Mouse (Mus musculus) c-Kit-negative CD71-positive TER-119-positive erythroid progenitor cells, embryonic 14.5 days (primary cell): ENCODE results near the gene Trip4.
A peak's percentile ranks its signal among the peaks of the same experiment; 100 is the strongest.

Source experiments
- DNase-seq: peaks from one replicate; pipeline ENCODE4 v3.0.0-alpha.2; 2013; ENCODE audit warnings: low read depth, low spot score

Gene Trip4

DNA sequence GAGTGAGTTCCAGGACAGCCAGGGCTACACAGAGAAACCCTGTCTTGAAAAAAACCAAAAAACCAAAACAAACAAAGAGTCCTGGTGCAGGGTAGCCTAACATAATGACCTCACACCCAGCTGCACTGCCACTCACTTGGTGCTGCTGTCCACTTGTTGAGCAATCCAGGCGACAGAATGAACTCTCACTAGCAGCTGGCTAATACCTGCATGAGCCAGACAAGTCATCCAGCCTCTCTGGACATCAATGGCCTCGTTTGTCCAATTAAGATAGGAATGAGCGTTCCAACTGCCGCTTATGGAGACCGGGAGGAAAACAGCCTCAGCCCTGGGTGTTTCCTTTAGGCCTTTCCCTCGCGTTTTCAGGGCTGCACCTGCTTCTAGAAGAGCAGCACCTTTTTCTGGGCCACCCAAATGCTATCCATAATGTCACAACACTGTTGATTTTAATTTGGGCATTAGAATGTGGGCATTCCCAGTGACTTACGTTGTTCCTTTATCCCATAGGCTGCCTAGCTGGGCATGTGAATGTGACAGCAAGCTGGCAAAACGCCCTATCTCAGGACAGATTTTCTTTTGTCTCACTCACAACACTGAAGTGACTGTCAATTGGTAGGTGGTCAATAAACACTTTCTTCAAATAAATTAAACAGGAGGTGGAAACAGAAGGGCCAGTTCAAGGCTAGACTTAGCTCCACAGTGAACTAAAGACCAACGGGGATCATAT, 73.8 kb downstream of the Trip4 start:
- DNase-seq, result no peak

DNA sequence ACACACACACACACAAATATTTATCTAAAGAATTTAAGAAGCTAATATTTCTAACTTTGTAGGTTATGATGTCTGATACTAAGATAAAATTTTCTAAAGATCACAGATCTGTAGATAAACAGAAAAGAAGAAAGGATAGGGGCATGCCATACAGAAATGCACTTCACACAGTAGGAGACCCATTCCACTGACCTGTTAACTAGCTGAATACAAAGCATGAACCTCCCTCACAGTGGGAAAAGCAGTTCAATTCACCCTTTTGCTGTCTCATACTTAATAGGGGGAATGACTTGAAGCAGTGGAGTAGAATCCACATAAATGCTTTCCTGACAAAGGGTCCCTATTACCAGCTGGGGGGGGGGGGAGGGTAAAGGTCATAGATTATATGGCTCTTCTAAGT, 75.0 kb downstream of the Trip4 start:
- DNase-seq, result no peak

DNA sequence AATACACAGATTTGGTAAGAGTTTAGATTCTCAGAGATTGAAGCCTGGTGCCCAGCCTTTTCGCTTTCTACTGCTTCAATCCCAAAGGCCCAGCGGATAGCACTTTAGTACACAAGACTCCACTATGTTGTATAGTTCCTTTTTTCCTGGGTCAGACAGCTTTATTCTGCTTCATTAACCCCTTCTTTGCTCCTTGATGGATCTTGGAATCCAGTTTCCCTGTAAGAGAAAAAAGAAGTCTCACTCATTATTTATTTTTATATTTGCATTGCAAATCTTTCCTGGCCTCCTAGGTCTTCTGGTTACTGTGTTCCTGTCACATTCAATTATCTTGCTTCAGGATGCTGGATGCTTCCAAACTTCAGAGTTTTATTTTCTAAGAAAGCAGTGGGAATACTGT, 75.4 kb downstream of the Trip4 start:
- DNase-seq, result no peak

DNA sequence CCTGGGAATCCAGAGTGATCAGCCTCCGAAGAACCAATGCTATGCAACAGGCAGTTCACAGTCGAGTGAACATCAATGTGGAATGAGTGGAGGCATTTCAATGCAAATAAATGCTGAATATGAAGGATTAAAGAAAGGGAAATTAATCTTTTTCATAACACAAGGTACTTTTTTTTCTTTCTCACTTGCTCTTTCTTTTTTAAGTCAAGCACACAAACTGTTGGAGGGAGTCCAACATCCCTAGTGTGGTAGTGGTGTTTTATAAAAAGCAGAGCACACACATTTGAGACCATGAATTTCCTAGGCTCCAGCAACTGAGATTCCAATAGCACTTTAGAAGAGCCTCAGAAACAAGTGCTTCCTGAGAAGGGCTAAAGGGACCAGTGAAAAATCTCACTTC, 76.6 kb downstream of the Trip4 start:
- no peak for DNase-seq

DNA sequence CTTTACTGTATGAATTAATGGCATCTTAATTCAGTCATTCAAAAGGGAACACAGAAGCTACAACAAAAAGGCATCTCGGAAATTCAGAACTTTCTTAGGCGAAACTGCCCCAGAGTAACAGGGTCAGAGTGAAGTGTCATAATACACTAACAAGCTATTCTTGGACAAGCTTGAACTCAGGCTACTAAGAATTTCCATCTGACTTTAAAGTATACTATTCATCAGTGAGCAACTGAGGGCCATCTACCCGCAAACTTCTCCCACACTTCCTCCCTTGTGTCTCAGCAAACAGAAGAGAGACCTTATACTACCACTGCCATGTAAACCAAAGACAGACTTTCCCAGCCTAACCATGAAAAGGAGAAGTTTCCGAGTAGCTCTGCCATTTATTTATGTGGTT, 77.4 kb downstream of the Trip4 start:
- DNase-seq, result no peak

DNA sequence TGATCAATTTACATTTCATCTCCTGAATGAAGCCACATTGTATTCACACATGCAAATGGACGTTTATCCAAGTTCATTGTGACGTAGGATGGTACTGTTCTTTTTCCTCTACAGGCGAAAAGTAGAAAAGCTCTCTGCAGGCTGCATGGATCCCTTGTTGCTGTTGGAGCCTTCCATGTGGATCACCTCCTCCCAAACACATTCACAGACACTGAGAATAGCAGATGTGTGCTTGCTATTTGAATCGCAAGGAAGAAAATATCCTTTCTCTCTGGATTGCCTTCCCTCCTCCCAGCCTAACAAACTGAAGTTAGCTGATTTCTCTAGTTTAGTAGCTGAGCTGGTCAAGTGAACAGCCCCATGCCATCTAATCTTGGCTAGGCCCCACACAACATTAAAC, 78.3 kb downstream of the Trip4 start:
- DNase-seq, result no peak

DNA sequence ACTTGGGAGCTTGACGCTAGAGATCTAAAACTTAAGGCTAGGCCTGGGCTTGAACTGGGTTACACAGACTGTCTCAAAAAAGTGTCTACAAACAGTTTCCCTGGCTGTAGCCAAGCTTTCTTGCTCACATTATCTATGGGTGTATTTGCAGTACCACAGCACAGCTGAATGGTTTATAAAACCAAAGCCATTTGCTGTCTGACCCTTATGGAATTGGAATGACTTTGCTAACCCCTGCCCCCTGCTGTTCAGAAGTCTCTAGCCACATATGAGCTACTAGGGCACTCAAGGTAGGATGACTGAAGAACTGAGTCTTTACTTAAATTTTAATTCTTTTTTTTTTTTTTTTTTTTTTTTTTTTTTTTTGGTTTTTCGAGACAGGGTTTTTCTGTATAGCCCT, 79.2 kb downstream of the Trip4 start:
- DNase-seq, result no peak

DNA sequence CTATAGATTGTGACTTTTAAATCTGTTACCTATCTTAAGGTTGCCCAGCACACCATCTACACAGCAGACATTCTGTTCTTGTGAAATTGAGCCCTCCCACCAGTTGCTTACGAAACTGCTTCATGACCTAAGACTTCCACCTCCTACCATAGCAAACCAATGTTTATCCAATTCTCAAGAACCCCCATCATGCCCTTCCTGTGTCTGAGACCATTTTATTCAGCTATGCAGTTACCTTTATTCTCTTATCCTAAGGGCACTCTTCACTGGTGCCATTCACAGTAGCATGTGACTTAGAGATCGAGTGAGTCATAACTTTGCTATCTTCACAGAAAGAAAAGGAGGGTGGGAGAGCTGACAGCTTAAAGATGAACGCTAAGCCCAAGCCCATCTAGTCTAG, 80.1 kb downstream of the Trip4 start:
- DNase-seq, result no peak

DNA sequence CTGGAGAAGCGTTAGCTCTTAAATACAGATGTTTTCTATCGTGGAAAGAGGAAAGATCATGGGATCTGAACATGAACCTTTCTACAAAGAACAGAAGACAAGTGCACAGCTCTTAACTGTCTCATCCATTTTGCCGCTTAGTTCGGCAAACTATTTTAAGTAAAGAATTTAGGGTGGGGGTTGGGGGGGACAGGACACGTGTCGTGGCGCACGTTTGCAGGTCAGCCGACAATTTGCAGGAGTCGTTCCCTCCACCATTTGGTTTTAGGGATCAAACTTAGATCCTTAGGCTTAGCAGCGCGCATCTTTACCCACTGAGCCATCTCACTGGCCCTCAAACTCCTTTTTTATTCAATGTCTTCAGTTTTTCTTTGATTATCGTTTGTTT, 80.6 kb downstream of the Trip4 start:
- DNase-seq, result no peak

DNA sequence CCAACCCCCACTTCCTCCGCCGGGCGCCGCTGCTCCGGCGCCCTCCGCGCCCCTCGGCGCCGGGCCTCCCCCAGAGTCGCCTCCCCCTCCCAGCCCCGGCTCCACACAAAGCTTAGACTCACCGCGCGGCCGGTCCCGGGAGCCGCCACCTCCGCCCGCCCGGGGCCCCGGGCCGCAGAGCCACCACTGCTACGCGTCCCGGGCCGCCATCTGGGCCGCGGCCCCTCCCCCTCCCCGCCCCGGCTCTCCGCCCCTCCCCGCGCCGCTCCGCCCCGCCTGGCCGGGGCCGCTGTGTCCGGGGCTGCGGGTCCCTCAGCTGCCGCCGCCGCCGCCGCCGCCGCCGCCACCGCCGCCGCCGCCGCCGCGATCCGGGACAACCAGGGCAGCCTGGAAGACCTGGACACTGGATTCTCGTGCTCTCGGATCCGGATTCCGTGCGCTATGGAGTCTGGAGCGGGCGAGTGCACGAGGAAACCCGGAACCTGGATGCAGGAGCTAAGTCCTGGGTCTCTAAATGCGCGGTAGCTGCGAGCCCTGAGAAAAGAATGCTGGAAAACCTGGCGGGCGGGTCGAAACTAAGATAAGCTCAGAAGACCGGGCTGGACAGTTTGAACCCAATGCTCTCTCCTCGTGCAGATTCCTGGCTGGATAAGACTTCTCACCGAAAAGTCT, 81.1 kb downstream of the Trip4 start, which contains the start of gene Zfp609:
Gene Zfp609, minus strand, starts transcription at position 221 of the 672 bp plus-strand sequence.
- peak; percentile 87 for DNase-seq

DNA sequence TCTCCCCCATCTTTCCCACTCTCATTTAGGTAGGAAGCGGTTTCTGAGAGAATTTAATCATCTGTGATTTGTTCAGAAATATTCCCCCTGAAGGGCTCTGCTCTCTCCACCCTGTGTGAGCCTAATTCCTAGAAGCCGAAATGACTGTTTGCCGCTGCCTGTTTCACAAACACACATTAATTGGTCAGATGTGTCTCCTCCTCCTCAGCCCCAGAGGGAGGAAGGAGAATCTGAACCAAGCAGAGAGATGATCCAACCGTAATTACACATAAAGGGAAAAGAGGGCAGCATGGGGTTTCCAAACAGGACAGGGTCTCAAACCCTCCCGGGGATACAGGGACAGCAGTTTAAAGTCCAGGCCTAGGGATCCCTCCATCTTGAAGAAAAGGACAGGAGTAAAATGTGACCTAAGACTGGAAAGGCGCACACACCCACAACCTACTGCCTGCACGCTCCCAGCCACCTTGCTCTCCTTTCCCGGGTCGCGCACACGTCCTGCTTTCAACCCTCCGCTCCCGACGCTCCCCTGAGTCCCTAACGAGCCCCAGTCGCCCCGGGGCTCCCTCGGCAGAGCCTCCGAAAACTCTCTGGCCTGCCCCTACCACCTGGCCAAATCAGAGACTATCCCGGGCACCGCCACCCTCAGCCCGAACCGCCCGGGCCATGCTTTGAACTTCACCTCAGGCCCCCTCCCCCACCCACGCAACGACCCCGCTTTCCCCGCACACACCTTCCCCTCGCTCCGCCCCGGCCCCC, 81.8 kb downstream of the Trip4 start:
- peak; percentile 40 for DNase-seq

DNA sequence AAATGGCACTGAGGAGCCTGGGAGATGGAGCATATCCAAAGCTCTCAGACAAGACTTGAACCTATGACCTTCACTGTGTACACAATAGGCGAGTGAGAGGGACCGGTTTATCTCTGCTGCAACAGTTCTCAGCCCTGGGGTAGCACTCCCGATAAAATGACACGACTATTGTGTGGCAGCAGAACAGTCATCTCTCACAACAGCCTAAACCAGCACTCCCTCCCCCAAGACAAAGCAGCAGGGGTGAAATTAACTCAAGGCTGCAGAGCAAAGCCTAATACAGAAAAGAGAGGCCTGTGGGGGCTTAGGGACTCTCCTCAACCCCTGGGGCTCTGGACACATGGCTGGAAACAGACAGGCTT, 82.4 kb downstream of the Trip4 start:
- no peak for DNase-seq

DNA sequence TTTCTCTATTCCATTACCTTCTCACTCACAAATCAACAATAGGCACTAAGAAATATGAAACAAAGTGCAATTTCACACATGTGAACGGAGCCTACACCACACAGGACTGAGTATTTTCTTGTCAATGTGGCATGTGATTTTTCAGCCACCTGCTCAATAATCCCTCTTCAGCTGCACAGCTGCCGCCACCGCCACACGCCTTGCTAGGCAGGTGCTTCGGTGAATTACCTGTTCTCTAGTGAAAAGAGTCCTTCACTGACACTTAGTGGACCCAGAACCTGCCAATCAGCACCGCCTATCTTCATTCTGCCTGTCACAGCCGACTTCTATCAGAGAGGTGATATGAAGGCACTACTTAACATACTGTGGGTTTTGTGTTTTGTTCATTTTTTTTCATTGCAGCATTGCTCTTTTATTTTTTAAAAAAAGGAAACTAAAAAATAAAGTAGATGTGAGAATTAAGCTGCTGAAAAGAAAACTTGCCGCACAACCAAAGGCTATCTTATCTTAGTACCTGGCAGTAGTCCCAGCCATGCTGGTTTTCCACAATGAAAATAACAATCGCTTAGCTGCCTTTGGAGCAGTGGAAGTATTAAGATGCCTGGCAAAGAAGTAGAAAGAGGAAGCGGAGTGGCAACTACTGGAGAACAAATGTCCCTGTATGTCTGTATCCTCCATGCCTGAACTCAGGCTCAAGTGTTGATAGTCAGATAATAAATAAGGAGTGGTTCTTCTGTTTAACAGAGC, 84.7 kb downstream of the Trip4 start:
- DNase-seq, result no peak

DNA sequence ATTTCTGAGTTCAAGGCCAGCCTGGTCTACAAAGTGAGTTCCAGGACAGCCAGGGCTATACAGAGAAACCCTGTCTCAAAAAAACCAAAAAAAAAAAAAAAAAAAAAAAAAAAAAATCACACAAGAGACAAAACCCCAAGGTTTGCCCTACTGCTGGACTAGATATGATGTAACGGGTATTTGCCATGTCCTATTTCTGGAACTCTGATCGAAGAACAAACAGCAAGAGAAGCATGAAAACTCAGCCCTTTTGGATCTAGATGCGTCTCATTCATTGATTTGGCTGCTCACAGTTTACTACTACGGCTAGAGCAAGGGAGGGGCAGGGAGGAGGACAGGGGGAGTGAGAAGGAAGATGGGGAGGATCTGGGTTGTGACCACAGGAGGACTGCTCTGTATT, 86.6 kb downstream of the Trip4 start:
- DNase-seq, result no peak

DNA sequence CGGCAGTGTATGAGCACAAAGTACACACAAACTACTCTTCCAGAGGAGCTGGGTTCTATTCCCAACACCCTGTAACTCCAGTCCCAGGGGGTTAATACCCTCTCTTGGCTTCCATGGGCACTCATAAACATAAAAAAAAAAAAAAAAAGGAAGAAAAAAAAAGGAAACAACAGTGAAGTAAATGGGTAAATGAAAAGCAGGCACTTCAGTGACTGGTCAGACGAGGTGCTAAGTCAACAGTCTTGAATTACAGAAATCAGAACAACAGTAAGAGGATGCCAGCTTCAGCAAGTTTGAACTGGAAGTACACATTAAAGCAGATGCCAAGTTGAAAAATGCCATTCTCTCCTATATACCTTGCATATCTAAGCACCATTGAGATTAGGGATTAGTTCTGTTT, 88.3 kb downstream of the Trip4 start:
- DNase-seq, result no peak

DNA sequence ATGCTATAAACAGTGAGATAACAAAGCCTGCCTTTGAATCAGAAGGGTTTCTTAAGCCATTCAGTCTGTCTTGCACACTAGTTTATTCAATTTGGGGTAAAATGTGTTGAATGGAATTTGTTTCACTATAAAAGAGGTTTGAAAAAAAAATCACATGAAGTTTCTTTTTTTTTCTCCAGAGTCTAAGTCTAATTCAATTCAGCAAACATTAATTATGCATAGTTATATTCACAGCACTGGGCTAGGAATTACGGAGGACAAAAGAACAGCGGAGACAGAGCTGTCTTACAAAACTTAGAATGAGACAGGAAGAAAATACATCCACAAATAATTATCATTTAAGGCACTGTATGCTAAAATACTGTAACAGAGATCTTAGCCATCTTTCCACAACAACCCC, 90.2 kb downstream of the Trip4 start:
- DNase-seq, result no peak

DNA sequence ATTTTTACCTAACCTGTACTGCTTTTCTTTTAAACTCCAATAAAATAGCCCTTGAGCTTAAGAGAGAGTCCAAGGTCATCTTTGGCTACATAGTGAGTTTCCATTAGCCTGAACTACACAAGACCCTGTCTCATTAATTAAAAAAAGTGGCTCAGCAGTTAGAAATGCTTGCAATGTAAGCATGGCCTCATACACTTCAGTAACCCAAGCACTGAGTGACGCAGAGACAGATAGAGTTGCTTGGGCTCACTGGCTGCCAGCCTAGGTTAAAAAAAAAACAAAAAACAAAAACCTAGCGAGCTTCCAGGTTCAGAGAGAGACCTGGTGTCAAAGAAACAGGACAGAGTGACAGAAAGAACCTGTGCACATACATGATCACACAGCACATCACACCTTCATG, 95.8 kb downstream of the Trip4 start:
- no peak for DNase-seq

DNA sequence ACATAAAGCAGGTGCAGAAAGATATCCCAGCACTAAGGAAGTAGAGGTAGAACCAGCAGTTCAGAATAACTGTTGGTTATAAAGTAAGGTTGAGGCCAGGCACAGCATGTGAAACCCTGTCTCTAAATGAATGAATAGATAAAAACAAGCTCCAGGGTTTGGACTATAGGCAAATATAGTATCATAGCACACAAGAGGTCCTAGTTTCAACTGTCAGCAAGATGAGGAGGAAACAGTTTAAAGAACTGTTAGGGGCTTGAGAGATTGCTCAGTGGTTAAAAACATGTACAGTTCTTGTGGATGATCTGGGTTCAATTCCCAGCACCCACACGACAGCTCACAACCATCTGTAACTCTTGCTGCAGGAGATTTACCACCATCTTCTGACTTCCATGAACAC, 96.8 kb downstream of the Trip4 start:
- DNase-seq, result no peak

DNA sequence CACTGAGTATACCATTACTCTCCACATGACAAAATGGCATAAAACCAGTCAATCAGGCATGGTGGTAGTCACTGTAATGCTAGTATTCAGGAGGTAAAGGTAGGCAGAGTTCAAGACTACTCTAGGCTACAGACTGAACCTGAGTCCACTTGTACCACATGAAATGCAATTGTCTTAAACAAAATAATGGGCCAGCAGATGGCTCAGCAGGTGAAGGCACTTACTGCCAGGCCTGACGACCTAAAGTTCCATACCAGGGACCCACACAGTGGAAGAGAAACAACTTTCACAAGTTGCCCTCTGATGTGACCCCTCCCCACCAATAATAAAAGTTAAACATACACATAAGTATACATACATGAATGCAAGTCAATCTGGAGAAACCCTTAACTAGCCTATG, 100.8 kb downstream of the Trip4 start:
- DNase-seq, result no peak

DNA sequence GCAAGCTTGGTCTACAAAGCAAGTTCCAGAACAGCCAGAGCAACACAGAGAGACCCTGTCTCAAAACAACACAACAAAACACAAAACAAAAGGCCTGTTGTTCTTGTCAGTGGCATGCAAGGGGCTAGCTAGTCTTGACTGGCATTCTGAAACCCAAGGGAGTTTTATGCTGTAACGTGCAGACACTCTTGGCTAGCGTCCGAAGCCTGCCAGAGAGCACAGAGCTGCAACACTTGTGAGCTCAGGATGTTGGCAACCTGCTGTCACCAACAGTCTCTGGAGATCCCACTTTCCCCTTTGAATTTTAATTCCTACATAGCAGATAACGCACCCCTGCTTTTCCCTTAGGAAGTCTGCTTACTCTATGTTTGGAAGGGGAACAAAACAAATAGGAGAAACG, 101.3 kb downstream of the Trip4 start:
- no peak for DNase-seq

DNA sequence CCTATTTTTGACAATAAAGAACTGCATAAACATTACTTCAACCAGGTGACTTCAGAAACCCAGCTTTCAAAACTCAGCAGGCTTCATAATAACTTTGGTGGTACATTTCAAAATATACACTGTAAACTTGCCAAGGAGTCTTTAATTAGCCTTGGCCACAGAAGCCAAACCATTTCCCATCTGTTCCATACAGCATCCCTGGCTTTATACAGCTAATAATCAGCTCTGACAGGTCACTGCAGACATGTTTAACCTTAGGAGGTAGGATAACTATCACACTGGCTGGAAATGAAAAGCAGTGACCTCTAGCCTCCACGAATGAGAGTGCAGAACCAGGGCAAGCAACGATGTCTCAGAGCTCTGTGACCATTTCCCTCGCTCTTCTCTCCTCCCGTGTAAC, 108.8 kb downstream of the Trip4 start:
- DNase-seq, result no peak

DNA sequence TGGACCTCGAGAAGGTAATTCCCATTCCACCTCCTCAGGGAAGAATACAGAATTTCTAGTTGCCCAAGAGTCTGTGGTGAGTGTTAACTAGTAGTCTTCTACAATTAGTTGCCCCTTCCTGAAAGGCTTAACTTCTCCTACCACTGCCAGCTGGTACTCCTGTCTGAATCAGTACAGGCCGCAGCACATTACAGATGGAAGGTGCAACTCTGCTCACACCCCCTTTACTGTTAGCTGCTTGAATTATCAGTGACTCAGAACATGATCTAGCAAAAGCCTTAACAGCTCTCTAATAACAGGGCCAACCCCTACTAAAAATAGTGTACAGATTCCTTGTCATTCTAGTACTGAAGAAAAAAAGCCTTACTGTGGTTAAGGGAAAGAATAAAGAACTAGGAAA, 112.9 kb downstream of the Trip4 start:
- DNase-seq, result no peak
